Mouse (Mus musculus) intestine, embryonic 15.5 days (tissue): ENCODE data around the gene Gtf2h4. TPM values are rescaled to one million over a fixed set of nuclear protein-coding genes. Genes with fewer than 3 reads are reported as not detected.

Source experiments
- ATAC-seq: fragments of 200-750 bp; cut with Nextera tagmentation; 2 replicates; pipeline ENCODE4 v1.8.0; 2017; ENCODE audit warnings: moderate TSS enrichment, moderate library complexity
- H3K27ac ChIP-seq: fragments of 300-500 bp; sonication (generic); 2 replicates; pipeline ENCODE4 v1.5.1; 2015; ENCODE audit warnings: mild to moderate bottlenecking, inconsistent platforms
- H3K27me3 ChIP-seq: fragments of 300-500 bp; sonication (generic); replicated peaks from 2 replicates; pipeline ENCODE4 v1.6.1; 2015; ENCODE audit warnings: inconsistent platforms
- H3K36me3 ChIP-seq: fragments of 300-500 bp; sonication (generic); 2 replicates; pipeline ENCODE4 v1.6.1; 2015; ENCODE audit warnings: inconsistent platforms
- H3K4me1 ChIP-seq: fragments of 300-500 bp; sonication (generic); replicated peaks from 2 replicates; pipeline ENCODE4 v1.6.1; 2015; ENCODE audit warnings: inconsistent platforms
- H3K4me2 ChIP-seq: fragments of 300-500 bp; sonication (generic); replicated peaks from 2 replicates; pipeline ENCODE4 v1.6.1; 2015; ENCODE audit warnings: mild to moderate bottlenecking, inconsistent platforms
- H3K4me3 ChIP-seq: fragments of 300-500 bp; sonication (generic); replicated peaks from 2 replicates; pipeline ENCODE4 v1.5.1; 2015; ENCODE audit warnings: inconsistent platforms
- H3K9ac ChIP-seq: fragments of 300-500 bp; sonication (generic); 2 replicates; pipeline ENCODE4 v1.6.1; 2015; ENCODE audit warnings: inconsistent platforms
- H3K9me3 ChIP-seq: fragments of 300-500 bp; sonication (generic); 2 replicates; pipeline ENCODE4 v1.6.1; 2016; ENCODE audit warnings: inconsistent platforms
- WGBS: fragments of 180-500 bp; shearing (Covaris S2); methylation state at CpG from one replicate; pipeline ENCODE4 v1.1.7; 2015; 5-methylcytosine and 5-hydroxymethylcytosine counted together
- polyA plus RNA-seq: library from polyadenylated mRNA; unstranded; fragments of >200 nt; fragmentation: Nextera tagmentation; extraction: Ambion mirVana; gene quantifications from 2 replicates; pipeline ENCODE4 v1.2.1, GENCODE M21; 2015

Gtf2h4 gene
- polyA plus RNA-seq: 43.8 TPM in 2 replicates

GRCm38 (mm10) chr17:35673416-35674035, at the start of gene Gtf2h4:
Gtf2h4 (minus strand) TSS chr17:35673739.
- peak within 1 kb of the TSS; percentile 71 for H3K4me3 ChIP-seq
- no peaks in the 10 kb centered on the region for H3K27me3 ChIP-seq
- H3K27ac ChIP-seq: no peak within 1 kb of the TSS
- H3K9ac ChIP-seq: peak within 1 kb of the TSS; percentile 94
- H3K4me1 ChIP-seq: peaks cover 5% of the 10 kb centered on the region
- peak; percentile 99 for ATAC-seq
- no peaks in the 10 kb centered on the region for H3K9me3 ChIP-seq
- under 1% methylated on average over 23 of the region's 23 CpGs for WGBS
- peak within 1 kb of the TSS; percentile 83 for H3K4me2 ChIP-seq
- peaks cover 4% of the 10 kb centered on the region; the same call in 1 of the 2 replicates for H3K36me3 ChIP-seq

GRCm38 (mm10) chr17:35721676-35722075, 48.1 kb upstream of the Gtf2h4 start:
- Histone ChIP-seq H3K4me3 (no peak overlapping the region), H3K27me3 (no peaks in the 10 kb centered on the region), H3K4me1 (peaks cover 31% of the 10 kb centered on the region), H3K36me3 (no peaks in the 10 kb centered on the region), H3K9me3 (no peaks in the 10 kb centered on the region), H3K9ac (no peak overlapping the region), H3K27ac (peak overlapping the region; percentile 81; the same call in 1 of the 2 replicates), H3K4me2 (no peak overlapping the region)
- ATAC-seq: peak; percentile 62
- WGBS: 48% methylated on average over 8 of the region's 8 CpGs

- H3K4me3 ChIP-seq: no peak overlapping the region
- ATAC-seq: peak; percentile 58
- no peaks in the 10 kb centered on the region for H3K9me3 ChIP-seq
- H3K27me3 ChIP-seq: no peaks in the 10 kb centered on the region
- H3K27ac ChIP-seq: peak overlapping the region; percentile 81
- 18% methylated on average over 11 of the region's 11 CpGs for WGBS
- no peak overlapping the region for H3K9ac ChIP-seq
- H3K4me1 ChIP-seq: peaks cover 26% of the 10 kb centered on the region
- no peaks in the 10 kb centered on the region for H3K36me3 ChIP-seq
- H3K4me2 ChIP-seq: peak overlapping the region; percentile 41
Measured at GRCm38 (mm10) chr17:35720340-35720727, 46.8 kb upstream of the Gtf2h4 start.

- ATAC-seq: no peak
- Histone ChIP-seq H3K4me3 (no peak overlapping the region), H3K4me2 (0 out of 2 replicates have a peak overlapping the region, but pooled peaks have one; percentile 41), H3K9ac (no peak overlapping the region), H3K4me1 (peaks cover 24% of the 10 kb centered on the region), H3K9me3 (no peaks in the 10 kb centered on the region), H3K36me3 (no peaks in the 10 kb centered on the region), H3K27ac (peak overlapping the region; percentile 81), H3K27me3 (no peaks in the 10 kb centered on the region)
- 52% methylated on average over 9 of the region's 9 CpGs for WGBS
Measured at GRCm38 (mm10) chr17:35719616-35720339, 46.2 kb upstream of the Gtf2h4 start.

- H3K4me3 ChIP-seq: no peak overlapping the region
- H3K9ac ChIP-seq: no peak overlapping the region
- no peak overlapping the region for H3K4me2 ChIP-seq
- no peak for ATAC-seq
- H3K9me3 ChIP-seq: no peaks in the 10 kb centered on the region
- H3K27me3 ChIP-seq: no peaks in the 10 kb centered on the region
- no peaks in the 10 kb centered on the region for H3K36me3 ChIP-seq
- 88% methylated on average over 6 of the region's 6 CpGs for WGBS
- peaks cover 25% of the 10 kb centered on the region for H3K4me1 ChIP-seq
- no peak overlapping the region for H3K27ac ChIP-seq
Measured at GRCm38 (mm10) chr17:35717080-35717479, 43.5 kb upstream of the Gtf2h4 start.

GRCm38 (mm10) chr17:35716114-35716513, 42.6 kb upstream of the Gtf2h4 start:
- WGBS: 65% methylated on average over 3 of the region's 3 CpGs
- Histone ChIP-seq H3K9ac (no peak overlapping the region), H3K36me3 (no peaks in the 10 kb centered on the region), H3K27ac (no peak overlapping the region), H3K4me3 (no peak overlapping the region), H3K4me1 (peaks cover 17% of the 10 kb centered on the region), H3K9me3 (no peaks in the 10 kb centered on the region), H3K4me2 (no peak overlapping the region), H3K27me3 (no peaks in the 10 kb centered on the region)
- peak; percentile 69 for ATAC-seq

GRCm38 (mm10) chr17:35710705-35711347, 37.3 kb upstream of the Gtf2h4 start:
- Histone ChIP-seq H3K4me3 (no peak overlapping the region), H3K27me3 (no peaks in the 10 kb centered on the region), H3K4me2 (no peak overlapping the region), H3K27ac (peak overlapping the region; percentile 51; the same call in 1 of the 2 replicates), H3K4me1 (peaks cover 16% of the 10 kb centered on the region), H3K9me3 (no peaks in the 10 kb centered on the region), H3K9ac (no peak overlapping the region), H3K36me3 (no peaks in the 10 kb centered on the region)
- WGBS: 37% methylated on average over 8 of the region's 8 CpGs
- ATAC-seq: peak; percentile 69; the same call in 1 of the 2 replicates

- Histone ChIP-seq H3K27me3 (no peaks in the 10 kb centered on the region), H3K4me1 (peaks cover 36% of the 10 kb centered on the region), H3K36me3 (no peaks in the 10 kb centered on the region), H3K27ac (no peak overlapping the region), H3K4me3 (no peak overlapping the region), H3K4me2 (no peak overlapping the region), H3K9ac (no peak overlapping the region), H3K9me3 (no peaks in the 10 kb centered on the region)
- no peak for ATAC-seq
- 74% methylated on average over 2 of the region's 2 CpGs for WGBS
Measured at GRCm38 (mm10) chr17:35708611-35709010, 35.1 kb upstream of the Gtf2h4 start.

GRCm38 (mm10) chr17:35707929-35708328, 34.4 kb upstream of the Gtf2h4 start:
- H3K4me1 ChIP-seq: peaks cover 36% of the 10 kb centered on the region
- no peak for ATAC-seq
- H3K27ac ChIP-seq: no peak overlapping the region
- H3K27me3 ChIP-seq: no peaks in the 10 kb centered on the region
- no peaks in the 10 kb centered on the region for H3K9me3 ChIP-seq
- no peaks in the 10 kb centered on the region for H3K36me3 ChIP-seq
- H3K4me3 ChIP-seq: no peak overlapping the region
- WGBS: 74% methylated on average over 7 of the region's 7 CpGs
- H3K9ac ChIP-seq: no peak overlapping the region
- H3K4me2 ChIP-seq: no peak overlapping the region

- Histone ChIP-seq H3K27me3 (no peaks in the 10 kb centered on the region), H3K4me1 (peaks cover 39% of the 10 kb centered on the region), H3K9me3 (no peaks in the 10 kb centered on the region), H3K36me3 (no peaks in the 10 kb centered on the region), H3K4me2 (no peak overlapping the region), H3K9ac (no peak overlapping the region), H3K4me3 (no peak overlapping the region), H3K27ac (0 out of 2 replicates have a peak overlapping the region, but pooled peaks have one; percentile 94)
- WGBS: 24% methylated on average over 4 of the region's 4 CpGs
- ATAC-seq: no peak
Measured at GRCm38 (mm10) chr17:35705836-35706235, 32.3 kb upstream of the Gtf2h4 start.

GRCm38 (mm10) chr17:35704621-35705464, 31.3 kb upstream of the Gtf2h4 start, which contains the start of gene Ddr1:
Ddr1 (minus strand) TSS chr17:35704621.
- Histone ChIP-seq H3K4me1 (peaks cover 33% of the 10 kb centered on the region), H3K27ac (peak within 1 kb of the TSS; percentile 94)
- 7% methylated on average over 19 of the region's 19 CpGs for WGBS

More at GRCm38 (mm10) chr17:35704621-35705464, 31.3 kb upstream of the Gtf2h4 start, which contains the start of gene Ddr1:
- peak within 1 kb of the TSS; percentile 50 for H3K9ac ChIP-seq
- ATAC-seq: peak; percentile 46
- no peaks in the 10 kb centered on the region for H3K27me3 ChIP-seq
- no peaks in the 10 kb centered on the region for H3K9me3 ChIP-seq
- no peaks in the 10 kb centered on the region for H3K36me3 ChIP-seq
- peak within 1 kb of the TSS; percentile 38 for H3K4me3 ChIP-seq
- peak within 1 kb of the TSS; percentile 73 for H3K4me2 ChIP-seq
